Mouse (Mus musculus): Measurements from ENCODE around the gene Tmem107.

DNA sequence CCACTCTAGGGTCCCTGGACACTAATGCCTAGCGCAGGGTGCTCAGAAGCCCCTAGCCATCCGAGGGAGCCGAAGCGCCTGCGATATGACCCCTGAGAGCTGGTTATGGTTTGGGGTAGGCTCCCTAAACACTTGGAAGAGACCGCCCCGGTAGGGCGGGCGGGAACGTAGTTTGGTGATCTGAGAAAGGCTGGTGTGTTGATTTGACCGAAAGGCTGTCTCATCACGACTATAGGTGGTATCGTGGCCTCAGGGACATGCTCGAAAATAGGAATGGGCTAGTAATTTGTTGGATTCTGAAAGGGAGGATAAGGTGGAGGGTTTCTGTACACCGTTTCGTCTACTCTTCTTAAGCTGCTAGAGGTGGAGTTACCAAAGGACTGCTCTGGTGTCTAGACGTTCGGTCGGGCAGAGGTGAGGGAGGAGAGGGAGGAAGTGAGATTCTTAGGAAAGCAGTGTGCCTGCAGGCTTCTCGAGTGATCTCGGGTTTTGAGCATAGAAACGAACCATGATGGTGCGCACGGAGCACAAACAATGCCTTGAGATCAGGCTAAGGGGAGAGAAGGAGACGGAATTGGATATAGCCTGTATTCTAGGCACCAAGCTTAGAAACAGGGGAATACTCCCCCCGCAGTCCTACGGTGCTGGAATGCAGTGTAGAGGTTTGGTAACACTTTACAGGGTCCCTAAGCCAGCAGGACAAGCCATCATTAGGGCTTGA, 25.1 kb downstream of the Tmem107 start:
- TF ChIP-seq CHD2 (IDR thresholded peaks at IDR 0.05; ENCODE audit: low read depth, low read length) (no peak), MAFK (IDR thresholded peaks at IDR 0.05; ENCODE audit: insufficient read depth, low read depth, low read length) (no peak), ZC3H11A (IDR thresholded peaks at IDR 0.05; ENCODE audit: borderline replicate concordance, low read depth, low read length) (no peak), HCFC1 (IDR thresholded peaks at IDR 0.05; ENCODE audit: borderline replicate concordance, insufficient read depth, low read length) (no peak)
